Mouse (Mus musculus) bone marrow macrophage, adult 2 months (primary cell): ENCODE results near the gene Cerk.

Experiments
- CTCF ChIP-seq: IDR thresholded peaks from 2 replicates; pipeline ENCODE4 v1.5.1; 2012; ENCODE audit warnings: low read depth, mild to moderate bottlenecking, low read length, moderate library complexity
- POLR2A ChIP-seq: IDR thresholded peaks from 2 replicates; pipeline ENCODE4 v1.6.1; 2012; ENCODE audit warnings: mild to moderate bottlenecking, low read depth, low read length, borderline replicate concordance

DNA sequence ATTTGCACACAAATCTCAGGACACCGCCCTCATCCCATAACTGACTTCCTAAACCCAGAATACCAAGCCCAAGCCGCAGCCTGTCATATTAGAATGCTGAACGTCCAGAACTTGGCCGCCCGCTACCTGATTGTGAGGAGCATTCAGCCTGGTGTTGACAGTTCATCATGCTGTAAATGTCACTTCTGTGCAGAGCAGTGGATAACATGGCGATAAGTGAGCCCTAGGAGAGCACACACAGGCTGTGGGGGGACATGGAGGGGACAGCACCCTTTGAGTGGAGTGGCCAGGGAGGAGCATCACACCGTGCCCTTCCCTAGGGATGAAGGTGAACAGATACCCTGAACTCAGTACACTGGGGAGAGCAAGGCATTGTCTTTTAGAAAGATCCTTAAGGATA is 76.7 kb downstream of the Cerk start:
- TF ChIP-seq CTCF, result no peak
- TF ChIP-seq POLR2A, result no peak
